Mouse (Mus musculus) MEL (cell line): ENCODE measurements around the gene Cgnl1.
A peak's percentile ranks its signal among the peaks of the same experiment; 100 is the strongest.

ENCODE experiments used
- CTCF ChIP-seq, 3 experiments: IDR thresholded peaks in 2 of 3; conservative IDR thresholded peaks in 1 of 3; 2 replicates each; pipeline ENCODE4 v1.5.1; 2011 to 2012; ENCODE audit warnings: low read length in 3 of 3, low read depth in 2 of 3, mild to moderate bottlenecking in 2 of 3, improper control_type of control experiment in 1 of 3, inconsistent platforms in 1 of 3, mixed read lengths in 1 of 3, moderate library complexity in 1 of 3; ENCODE audit not compliant: control insufficient read depth in 1 of 3, insufficient read depth in 1 of 3, poor library complexity in 1 of 3, severe bottlenecking in 1 of 3
- NELFE ChIP-seq: IDR thresholded peaks from 2 replicates; pipeline ENCODE4 v1.6.1; 2011; ENCODE audit warnings: low read depth, low read length, improper control_type of control experiment
- RCOR1 ChIP-seq: IDR thresholded peaks from 2 replicates; pipeline ENCODE4 v1.6.1; 2012; ENCODE audit warnings: low read depth, mild to moderate bottlenecking, inconsistent platforms, low read length, improper control_type of control experiment

DNA sequence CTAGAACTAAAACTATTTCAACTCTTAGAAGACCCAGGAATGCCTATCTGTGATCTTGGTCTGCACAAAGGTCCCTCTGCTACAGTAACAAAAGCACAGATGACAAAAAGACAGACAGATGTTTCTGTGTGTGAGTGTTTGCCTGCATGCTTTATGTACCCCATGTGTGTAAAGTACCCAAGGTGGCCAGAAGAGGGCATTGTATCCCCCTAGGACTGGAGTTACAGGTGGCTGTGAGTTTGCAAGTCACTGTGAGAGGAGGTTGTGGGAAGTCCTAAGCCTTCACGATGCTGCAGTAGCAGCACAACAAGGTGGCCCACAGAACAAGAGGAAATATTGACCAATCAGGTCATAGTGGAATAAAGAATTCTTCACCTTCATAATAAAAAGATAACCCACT is 114.2 kb downstream of the Cgnl1 start:
- TF ChIP-seq NELFE (no peak), CTCF (IDR thresholded peaks at IDR 0.05 in 2 of 3, conservative IDR thresholded peaks at IDR 0.05 in 1 of 3; ENCODE audit: control insufficient read depth in 1 of 3, insufficient read depth in 1 of 3, low read depth in 2 of 3, low read length in 3 of 3, poor library complexity in 1 of 3, severe bottlenecking in 1 of 3) (peak in 1 of 3 experiments; percentile 18; a peak in 2 of 6 replicates), RCOR1 (no peak)
